In the genomic region with DNA sequence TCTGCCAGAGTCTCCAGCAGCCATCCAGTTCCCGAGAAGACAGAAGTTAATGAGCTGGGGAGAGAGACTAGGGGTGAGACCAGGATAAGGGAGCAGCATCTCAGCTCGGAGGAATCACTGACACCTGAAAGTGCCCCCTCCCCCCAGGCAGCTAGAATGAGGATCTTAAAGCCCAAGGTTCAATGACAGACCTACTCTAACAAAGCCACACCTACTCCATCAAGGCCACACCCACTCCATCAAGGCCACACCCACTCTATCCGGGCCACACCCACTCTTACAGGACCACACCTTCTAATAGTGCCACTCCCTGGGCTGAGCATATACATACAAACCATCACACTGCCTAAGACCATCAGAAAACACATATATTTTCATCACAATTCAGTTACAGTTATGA, we compare ENCODE assay signal across 12 mouse cellular contexts.
"Had no signal": no experiment of that assay in that cellular context is flagged by ENCODE, and none has a peak within 500 bp of the region (broad histone marks: within the 10 kb centered on the region; RNA-seq: fewer than 3 reads in every experiment).

No protein-coding gene starts in this region.

- H3K27me3 ChIP-seq: kidney, embryonic 15.5 days; limb, embryonic 13.5 days; liver, embryonic 13.5 days; midbrain, embryonic 12.5 days; neural tube, embryonic 13.5 days had no signal

- H3K4me1 ChIP-seq: kidney, embryonic 15.5 days; limb, embryonic 13.5 days; liver, embryonic 13.5 days had no signal

- H3K9ac ChIP-seq: kidney, embryonic 15.5 days; limb, embryonic 13.5 days; liver, embryonic 13.5 days; midbrain, embryonic 12.5 days; neural tube, embryonic 13.5 days had no signal

- H3K9me3 ChIP-seq: kidney, embryonic 15.5 days; limb, embryonic 13.5 days; liver, embryonic 13.5 days; midbrain, embryonic 12.5 days; neural tube, embryonic 13.5 days had no signal

- H3K4me2 ChIP-seq: kidney, embryonic 15.5 days; limb, embryonic 13.5 days; liver, embryonic 13.5 days; midbrain, embryonic 12.5 days; neural tube, embryonic 13.5 days had no signal

- ATAC-seq: midbrain, embryonic 16.5 days had no signal

- DNase-seq: kidney, postnatal 14 days; liver, embryonic 13.5 days; lung, adult 18-20 months; retina, postnatal 1 day; right cerebral cortex, postnatal 4 days; spleen, adult 18-20 months; thymus, postnatal 4 days had no signal

- H3K36me3 ChIP-seq: liver, embryonic 13.5 days; midbrain, embryonic 12.5 days; neural tube, embryonic 13.5 days had no signal

- H3K4me3 ChIP-seq: kidney, embryonic 15.5 days; limb, embryonic 13.5 days; liver, embryonic 13.5 days; midbrain, embryonic 12.5 days; neural tube, embryonic 13.5 days had no signal

- H3K27ac ChIP-seq: kidney, embryonic 15.5 days; limb, embryonic 13.5 days; liver, embryonic 13.5 days; midbrain, embryonic 12.5 days; neural tube, embryonic 13.5 days had no signal
